Mouse (Mus musculus) monocyte, adult 2 months (primary cell): Measurements from ENCODE around the gene Cpm.
"Not testable (repeated sequence)": the region's sequence is repeated elsewhere in the genome, so short reads cannot be mapped to it uniquely, and the experiment has no call there.

Experiments used
- DNase-seq, 2 experiments: peaks; one replicate each; pipeline ENCODE4 v3.0.0; 2022; ENCODE audit warnings: low spot score in 2 of 2, low read depth in 1 of 2

Gene Cpm

DNA sequence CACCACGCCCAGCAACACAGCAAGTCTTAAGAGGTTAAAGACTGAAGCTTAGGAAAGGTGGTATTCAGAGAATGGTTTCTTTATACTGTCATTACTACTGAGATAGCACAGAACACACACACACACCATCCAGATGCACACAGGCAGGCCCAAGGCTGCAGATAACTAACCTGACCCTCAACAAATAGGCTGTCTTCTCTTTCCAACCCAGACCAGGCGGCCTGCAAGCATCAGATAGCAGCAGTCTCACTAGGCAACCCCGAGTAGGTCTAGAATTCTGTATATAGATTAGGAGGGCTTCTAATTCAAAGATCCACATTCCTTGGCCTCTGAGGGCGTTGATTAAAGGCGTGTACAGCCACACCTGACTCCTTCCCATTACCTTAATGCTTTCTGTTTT lies 102.9 kb downstream of the Cpm start:
- DNase-seq, result no peak

DNA sequence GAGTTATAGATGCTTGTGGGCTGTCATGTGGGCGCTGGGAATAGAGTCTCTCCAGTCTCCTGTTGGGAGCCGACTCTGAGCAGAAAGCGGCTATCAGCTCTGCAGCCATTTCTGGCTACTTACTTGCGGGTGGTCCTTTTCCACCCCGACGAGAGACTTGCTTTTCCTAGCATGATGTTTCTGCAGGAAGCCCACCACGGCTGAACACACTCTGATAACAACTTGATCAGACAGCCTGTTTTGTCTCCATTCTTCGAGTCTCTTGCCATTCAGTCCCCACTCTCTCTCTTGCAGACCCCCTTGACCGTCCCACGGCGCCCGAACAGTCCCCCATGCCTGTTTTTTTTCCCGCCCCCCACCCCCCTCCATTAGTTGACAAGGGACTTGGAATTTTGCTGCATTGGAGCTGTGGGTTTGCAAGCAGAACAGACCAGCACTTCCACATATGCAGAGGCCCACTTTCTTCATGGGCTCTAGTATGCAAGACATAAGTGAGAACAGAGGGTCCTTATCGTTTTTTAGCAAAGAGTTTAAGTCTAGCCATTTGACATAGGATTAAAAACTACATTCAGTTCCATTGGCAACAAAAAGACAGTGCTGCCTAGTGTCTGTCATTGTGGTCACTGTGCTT lies 103.8 kb downstream of the Cpm start:
- no peak for DNase-seq

DNA sequence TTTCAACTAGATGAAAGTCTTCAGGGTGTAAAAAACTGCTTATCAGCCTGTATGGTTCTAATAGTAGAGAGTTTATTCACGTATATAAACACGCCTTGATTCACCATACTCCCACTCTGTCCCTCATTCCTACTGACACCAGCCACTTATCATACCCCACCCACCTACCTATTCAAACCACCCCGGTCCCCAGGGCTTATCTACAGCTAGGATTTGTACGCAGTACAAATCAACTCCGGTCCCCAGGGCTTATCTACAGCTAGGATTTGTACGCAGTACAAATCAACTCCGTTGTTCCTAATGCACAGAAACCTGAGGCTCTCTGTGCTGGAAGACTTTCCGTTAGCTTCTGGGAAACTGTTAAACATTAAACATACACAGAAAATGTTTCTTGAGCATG lies 104.3 kb downstream of the Cpm start:
- DNase-seq, result not testable (repeated sequence)

DNA sequence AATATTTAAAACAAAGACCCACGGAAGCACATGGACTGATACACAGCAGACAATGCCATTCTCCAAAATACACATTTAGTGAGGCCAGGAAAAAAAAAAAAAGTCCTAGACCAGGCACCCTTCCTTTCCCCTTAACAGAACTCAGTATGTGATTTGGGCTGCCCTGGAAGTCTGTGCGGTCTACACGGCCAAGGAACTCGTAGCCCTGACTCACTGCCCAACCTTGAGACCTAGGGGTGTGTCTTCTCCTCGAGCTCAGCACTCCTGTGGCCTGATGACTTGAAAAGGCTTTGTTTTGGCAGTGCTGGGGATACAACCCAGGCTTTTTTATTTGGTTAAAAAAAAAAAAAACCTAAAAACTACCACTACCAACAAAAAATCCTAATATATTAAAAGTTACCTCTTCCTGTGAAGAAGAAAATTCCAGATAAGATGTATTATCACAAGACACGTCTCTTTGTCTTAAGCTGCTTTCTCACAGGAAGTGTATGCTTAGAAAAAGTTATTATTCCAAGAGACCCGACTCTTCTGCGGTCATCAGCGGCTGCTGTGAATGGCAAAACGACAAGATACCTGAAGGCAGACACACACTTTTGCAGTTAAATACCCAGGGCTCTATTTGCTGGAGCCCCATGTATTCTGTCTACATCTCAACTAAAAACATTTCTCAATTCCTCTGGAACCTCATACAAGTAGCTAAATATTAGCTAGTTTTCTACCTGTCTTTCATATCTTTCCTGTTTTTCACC lies 105.0 kb downstream of the Cpm start:
- not testable (repeated sequence) for DNase-seq

DNA sequence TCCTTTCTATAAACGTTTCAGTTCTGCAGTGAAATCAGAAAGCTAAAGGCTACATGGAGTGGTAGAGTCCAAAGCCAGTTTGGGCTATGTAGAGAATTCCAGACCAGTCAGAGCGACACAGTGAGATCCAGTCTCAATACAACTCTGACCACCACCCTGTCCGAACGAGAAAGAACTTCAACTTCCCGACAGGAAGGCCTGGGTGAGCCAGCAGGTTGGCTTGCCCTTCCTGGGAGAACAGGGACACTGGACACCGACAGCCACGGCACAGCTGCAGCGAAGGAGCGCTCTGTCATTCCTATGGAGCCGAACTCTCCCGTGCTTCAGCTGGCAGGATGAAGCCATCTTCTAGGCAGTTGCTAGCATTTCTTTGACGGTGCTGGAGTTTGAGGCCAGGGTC lies 106.1 kb downstream of the Cpm start:
- DNase-seq, result not testable (repeated sequence)

DNA sequence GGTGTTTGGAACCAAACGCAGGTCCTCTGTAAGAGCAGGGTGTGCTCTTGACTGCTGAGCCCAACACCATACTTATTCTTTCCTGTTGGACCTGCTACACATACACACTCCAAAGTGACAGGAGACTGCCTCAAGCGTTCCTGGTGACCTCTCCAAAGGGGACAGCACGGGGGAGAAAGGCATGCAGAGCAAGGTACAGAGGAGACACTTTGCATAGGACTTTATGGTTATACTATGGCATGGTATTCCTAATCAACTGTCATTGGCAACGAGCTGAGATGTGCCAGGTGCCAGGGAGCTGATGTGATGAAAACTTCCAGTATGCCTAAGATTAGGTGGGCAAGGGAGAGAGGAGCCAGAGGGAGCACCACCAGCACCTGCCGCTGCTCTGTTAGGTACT lies 107.3 kb downstream of the Cpm start:
- DNase-seq, result no peak
